Mouse (Mus musculus): ENCODE results near the gene 1700016D06Rik. TPM values are rescaled to one million over a fixed set of nuclear protein-coding genes. Genes with fewer than 3 reads are reported as not detected.

The 1700016D06Rik gene
- polyA plus RNA-seq, 1 experiment from 2014 or later: not detected

GRCm38 (mm10) chr8:11616294-11616693 is 84.6 kb downstream of the 1700016D06Rik start:
- 0% methylated on average over 1 of the region's 1 CpGs for WGBS
- Histone ChIP-seq H3K9ac (ENCODE audit: low read length) (no peak overlapping the region), H3K4me2 (ENCODE audit: low read depth, low read length) (no peak overlapping the region), H3K27ac (ENCODE audit: low read length) (no peak overlapping the region), H3K4me1 (ENCODE audit: control insufficient read depth, insufficient read depth, low read length) (no peaks in the 10 kb centered on the region), H3K9me3 (replicated peaks; ENCODE audit: control insufficient read depth, low read length) (no peaks in the 10 kb centered on the region), H3K36me3 (ENCODE audit: control insufficient read depth, insufficient read depth, low read length) (peaks cover 34% of the 10 kb centered on the region), H3K27me3 (ENCODE audit: control insufficient read depth, insufficient read depth, low read length) (no peaks in the 10 kb centered on the region), H3K4me3 (replicated peaks; ENCODE audit: low read length) (no peak overlapping the region)
- no peak for ATAC-seq (ENCODE audit: insufficient read depth, low FRiP score)

- Histone ChIP-seq H3K4me1 (ENCODE audit: control insufficient read depth, insufficient read depth, low read length) (no peaks in the 10 kb centered on the region), H3K27ac (ENCODE audit: low read length) (no peak overlapping the region), H3K9me3 (replicated peaks; ENCODE audit: control insufficient read depth, low read length) (no peaks in the 10 kb centered on the region), H3K27me3 (ENCODE audit: control insufficient read depth, insufficient read depth, low read length) (no peaks in the 10 kb centered on the region), H3K4me3 (replicated peaks; ENCODE audit: low read length) (no peak overlapping the region), H3K9ac (ENCODE audit: low read length) (no peak overlapping the region), H3K36me3 (ENCODE audit: control insufficient read depth, insufficient read depth, low read length) (peaks cover 39% of the 10 kb centered on the region), H3K4me2 (ENCODE audit: low read depth, low read length) (no peak overlapping the region)
- no peak for ATAC-seq (ENCODE audit: insufficient read depth, low FRiP score)
- WGBS: 84% methylated on average over 6 of the region's 6 CpGs
Observed at GRCm38 (mm10) chr8:11614126-11614835, 86.6 kb downstream of the 1700016D06Rik start.

- H3K27me3 ChIP-seq (ENCODE audit: control insufficient read depth, insufficient read depth, low read length): no peaks in the 10 kb centered on the region
- H3K27ac ChIP-seq (ENCODE audit: low read length): no peak overlapping the region
- peaks cover 32% of the 10 kb centered on the region for H3K36me3 ChIP-seq (ENCODE audit: control insufficient read depth, insufficient read depth, low read length)
- no peaks in the 10 kb centered on the region for H3K9me3 ChIP-seq (replicated peaks; ENCODE audit: control insufficient read depth, low read length)
- H3K9ac ChIP-seq (ENCODE audit: low read length): no peak overlapping the region
- H3K4me2 ChIP-seq (ENCODE audit: low read depth, low read length): no peak overlapping the region
- no peaks in the 10 kb centered on the region for H3K4me1 ChIP-seq (ENCODE audit: control insufficient read depth, insufficient read depth, low read length)
- WGBS: 94% methylated on average over 9 of the region's 9 CpGs
- H3K4me3 ChIP-seq (replicated peaks; ENCODE audit: low read length): no peak overlapping the region
- ATAC-seq (ENCODE audit: insufficient read depth, low FRiP score): no peak
Observed at GRCm38 (mm10) chr8:11608848-11609247, 92.0 kb downstream of the 1700016D06Rik start.

Small RNAs within 50 kb of the gene (microRNA-seq; reads per million reads assigned to microRNA genes)
- gene Mir7238: 1.8 reads per million, percentile 5 among the genes with 10 or more reads in this experiment

Other genes starting within 250 kb of the 1700016D06Rik start
- gene Rab20, start 222.4 kb downstream of the 1700016D06Rik start, polyA plus RNA-seq (2015; fragmentation: Nextera tagmentation; extraction: Ambion mirVana): 7.5 and 8.1 TPM in 2 replicates
- 110 and 117 TPM in 2 replicates for gene Naxd, start 203.6 kb downstream of the 1700016D06Rik start, polyA plus RNA-seq (2015; fragmentation: Nextera tagmentation; extraction: Ambion mirVana)
- gene Cars2, start 150.3 kb downstream of the 1700016D06Rik start, polyA plus RNA-seq (2015; fragmentation: Nextera tagmentation; extraction: Ambion mirVana): 24.3 and 26.9 TPM in 2 replicates
- gene Ing1, start 145.5 kb downstream of the 1700016D06Rik start, polyA plus RNA-seq (2015; fragmentation: Nextera tagmentation; extraction: Ambion mirVana): 24.7 and 24.9 TPM in 2 replicates
- gene Ankrd10, start 65.3 kb downstream of the 1700016D06Rik start, polyA plus RNA-seq (2015; fragmentation: Nextera tagmentation; extraction: Ambion mirVana): 75.1 and 83.0 TPM in 2 replicates
- gene Arhgef7, start 26.7 kb upstream of the 1700016D06Rik start, polyA plus RNA-seq (2015; fragmentation: Nextera tagmentation; extraction: Ambion mirVana): 32.7 and 33.4 TPM in 2 replicates
- not detected in 2 replicates for gene Tex29, start 139.4 kb upstream of the 1700016D06Rik start, polyA plus RNA-seq (2015; fragmentation: Nextera tagmentation; extraction: Ambion mirVana)

Measured in stomach, embryonic 16.5 days (tissue).